Mouse (Mus musculus): ENCODE data around the gene P4ha1. TPM values are rescaled to one million over a fixed set of nuclear protein-coding genes. Genes with fewer than 3 reads are reported as not detected.
"Not testable (repeated sequence)": the region's sequence is repeated elsewhere in the genome, so short reads cannot be mapped to it uniquely, and the experiment has no call there.

Gene P4ha1
- total RNA-seq (2022), result 10 to 100 TPM; 42.7 to 63.8 (median 50.2) TPM

- peak; percentile 98 to 100 for DNase-seq (ENCODE audit: low spot score in 2 of 2)
These were observed at the start of gene P4ha1 for GRCm38 (mm10) chr10:59323100-59323487. Gene P4ha1 (plus strand): TSS chr10:59323296.

- DNase-seq (ENCODE audit: low spot score in 2 of 2), result no peak
These were observed 47.4 kb upstream of the P4ha1 start for GRCm38 (mm10) chr10:59275745-59276144.

GRCm38 (mm10) chr10:59277116-59277515 lies 46.0 kb upstream of the P4ha1 start:
- DNase-seq (ENCODE audit: low spot score in 2 of 2), result no peak

GRCm38 (mm10) chr10:59277729-59278475 lies 45.2 kb upstream of the P4ha1 start:
- DNase-seq (ENCODE audit: low spot score in 2 of 2), result no peak

- DNase-seq (ENCODE audit: low spot score in 2 of 2), result no peak
These were observed 39.9 kb upstream of the P4ha1 start for GRCm38 (mm10) chr10:59283164-59283563.

- no peak for DNase-seq (ENCODE audit: low spot score in 2 of 2)
These were observed 39.3 kb upstream of the P4ha1 start for GRCm38 (mm10) chr10:59283749-59284148.

- DNase-seq (ENCODE audit: low spot score in 2 of 2), result no peak
These were observed 37.6 kb upstream of the P4ha1 start for GRCm38 (mm10) chr10:59285530-59285929.

GRCm38 (mm10) chr10:59287251-59287650 lies 35.8 kb upstream of the P4ha1 start:
- no peak for DNase-seq (ENCODE audit: low spot score in 2 of 2)

GRCm38 (mm10) chr10:59287662-59288061 lies 35.4 kb upstream of the P4ha1 start:
- no peak for DNase-seq (ENCODE audit: low spot score in 2 of 2)

- DNase-seq (ENCODE audit: low spot score in 2 of 2), result no peak
These were observed 34.0 kb upstream of the P4ha1 start for GRCm38 (mm10) chr10:59289062-59289461.

- no peak for DNase-seq (ENCODE audit: low spot score in 2 of 2)
These were observed 31.6 kb upstream of the P4ha1 start for GRCm38 (mm10) chr10:59291536-59291935.

- DNase-seq (ENCODE audit: low spot score in 2 of 2), result no peak
These were observed 31.0 kb upstream of the P4ha1 start for GRCm38 (mm10) chr10:59292079-59292478.

GRCm38 (mm10) chr10:59292558-59292957 lies 30.5 kb upstream of the P4ha1 start:
- peak; percentile 83 to 92 for DNase-seq (ENCODE audit: low spot score in 2 of 2)

- peak in 1 of 2 experiments; percentile 50 for DNase-seq (ENCODE audit: low spot score in 2 of 2)
These were observed 27.8 kb upstream of the P4ha1 start for GRCm38 (mm10) chr10:59295241-59295811.

GRCm38 (mm10) chr10:59296261-59296660 lies 26.8 kb upstream of the P4ha1 start:
- DNase-seq (ENCODE audit: low spot score in 2 of 2), result peak; percentile 58 to 78

GRCm38 (mm10) chr10:59302671-59303070 lies 20.4 kb upstream of the P4ha1 start:
- DNase-seq (ENCODE audit: low spot score in 2 of 2), result not testable (repeated sequence)

GRCm38 (mm10) chr10:59308993-59309715 lies 13.9 kb upstream of the P4ha1 start:
- DNase-seq (ENCODE audit: low spot score in 2 of 2), result no peak

- no peak for DNase-seq (ENCODE audit: low spot score in 2 of 2)
These were observed 13.0 kb upstream of the P4ha1 start for GRCm38 (mm10) chr10:59310124-59310523.

GRCm38 (mm10) chr10:59310691-59311457 lies 12.2 kb upstream of the P4ha1 start:
- DNase-seq (ENCODE audit: low spot score in 2 of 2), result no peak

GRCm38 (mm10) chr10:59311881-59312280 lies 11.2 kb upstream of the P4ha1 start:
- DNase-seq (ENCODE audit: low spot score in 2 of 2), result no peak

- DNase-seq (ENCODE audit: low spot score in 2 of 2), result no peak
These were observed 2.0 kb upstream of the P4ha1 start for GRCm38 (mm10) chr10:59321112-59321511.

- DNase-seq (ENCODE audit: low spot score in 2 of 2), result no peak
These were observed 825 bp upstream of the P4ha1 start for GRCm38 (mm10) chr10:59322271-59322670.
